Mouse (Mus musculus) gonadal fat pad, adult 2 months (tissue): ENCODE data around the gene Pfdn4. TPM values are rescaled to one million over a fixed set of nuclear protein-coding genes. Genes with fewer than 3 reads are reported as not detected.

ENCODE experiments used
- DNase-seq: peaks from one replicate; pipeline ENCODE4 v3.0.0-alpha.2; 2012; ENCODE audit warnings: low read depth
- polyA plus RNA-seq: library from polyadenylated mRNA; depleted of rRNA; stranded (reverse); fragments of >200 nt; gene quantifications from 2 replicates; pipeline ENCODE4 v1.2.3, GENCODE M21; 2012; rRNA removed

Pfdn4 gene
- polyA plus RNA-seq, 1 experiment: 5.3 TPM

DNA sequence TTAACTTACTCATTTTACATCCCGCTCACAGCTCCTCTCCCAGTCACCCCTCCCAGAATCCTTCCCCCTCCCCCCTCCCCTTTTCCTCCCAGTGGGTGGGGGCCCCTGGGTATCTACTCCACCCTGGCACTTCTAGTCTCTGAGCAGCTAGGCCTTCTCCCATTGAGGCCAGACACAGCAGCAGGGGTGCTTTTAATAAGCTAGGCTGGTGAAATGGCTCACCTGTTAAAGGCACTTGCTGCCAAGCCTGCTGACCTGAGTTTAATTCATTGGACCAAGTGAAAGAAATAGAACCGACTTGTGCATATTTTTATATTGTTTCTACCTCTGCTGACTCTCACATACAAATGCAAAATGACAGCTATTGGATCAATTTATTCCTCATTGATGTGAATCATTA lies 52.9 kb downstream of the Pfdn4 start:
- DNase-seq: no peak

- no peak for DNase-seq
Observed at GRCm38 (mm10) chr2:170550240-170550639, 54.0 kb downstream of the Pfdn4 start.

- DNase-seq: no peak
Observed at GRCm38 (mm10) chr2:170552088-170552487, 55.9 kb downstream of the Pfdn4 start.

DNA sequence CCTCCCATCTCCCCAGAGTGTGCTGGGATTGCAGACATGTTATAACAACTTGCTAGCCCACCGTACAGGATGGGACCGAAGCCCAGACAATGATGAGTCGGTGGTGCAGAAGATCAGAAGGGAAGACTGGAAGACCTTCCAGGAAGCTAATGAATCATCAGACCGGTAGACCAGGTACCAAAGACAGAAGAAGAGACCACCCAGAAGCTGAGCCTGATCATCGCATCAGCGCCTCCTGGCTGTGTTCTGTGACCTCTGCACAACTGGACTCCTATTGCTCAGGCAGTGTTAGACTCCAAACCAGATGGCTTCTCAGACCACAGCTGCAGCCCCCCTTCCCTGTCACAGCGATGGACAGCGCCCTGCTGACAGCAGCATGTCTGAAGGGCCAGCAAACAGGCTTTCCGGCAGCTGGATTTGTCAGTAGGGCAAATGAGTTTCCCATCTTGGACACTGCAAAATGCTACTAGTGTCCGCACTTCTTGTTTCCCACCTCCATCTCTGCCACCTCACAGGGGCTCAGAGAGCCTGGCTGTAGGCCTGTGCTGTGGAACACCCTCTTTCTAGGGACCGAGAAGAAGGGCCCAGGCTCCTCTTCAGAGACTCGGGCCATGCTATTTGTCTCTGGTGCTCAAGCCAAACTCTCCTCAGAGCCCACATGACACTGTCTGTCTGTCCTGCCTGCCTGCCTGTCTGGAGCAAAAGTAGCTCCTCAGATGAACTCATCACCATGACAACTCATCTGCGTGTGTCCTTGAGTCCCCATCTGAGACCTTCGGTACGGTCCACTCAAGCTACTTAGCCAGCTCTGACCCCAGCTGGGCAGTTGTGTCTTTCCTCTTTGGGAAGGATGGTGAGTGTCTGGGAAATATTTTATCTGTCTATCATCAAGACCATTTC lies 68.0 kb downstream of the Pfdn4 start:
- no peak for DNase-seq

- DNase-seq: no peak
Observed at GRCm38 (mm10) chr2:170564995-170565394, 68.8 kb downstream of the Pfdn4 start.

Other genes starting within 250 kb of the Pfdn4 start
- gene Bcas1, start 68.6 kb upstream of the Pfdn4 start, polyA plus RNA-seq: 0.33 and 0.42 TPM in 2 replicates
- gene Cyp24a1, start 717 bp downstream of the Pfdn4 start, polyA plus RNA-seq: not detected in 2 replicates
- gene 4930470P17Rik, start 105.6 kb downstream of the Pfdn4 start, polyA plus RNA-seq: not detected in 2 replicates
- gene Dok5, start 235.4 kb downstream of the Pfdn4 start, polyA plus RNA-seq: 3.0 and 3.5 TPM in 2 replicates